Mouse (Mus musculus) thymus, postnatal 4 days (tissue): ENCODE measurements around the gene Cyp2c69.
"Not testable (repeated sequence)": the region's sequence is repeated elsewhere in the genome, so short reads cannot be mapped to it uniquely, and the experiment has no call there.

Source experiments
- DNase-seq: peaks from one replicate; pipeline ENCODE4 v3.0.0; 2021

The Cyp2c69 gene

GRCm38 (mm10) chr19:39886699-39887098 lies at the start of gene Cyp2c69:
Gene Cyp2c69 (minus strand): TSS chr19:39886799.
- not testable (repeated sequence) for DNase-seq

GRCm38 (mm10) chr19:39935396-39935795 lies 48.8 kb upstream of the Cyp2c69 start:
- DNase-seq: no peak

DNA sequence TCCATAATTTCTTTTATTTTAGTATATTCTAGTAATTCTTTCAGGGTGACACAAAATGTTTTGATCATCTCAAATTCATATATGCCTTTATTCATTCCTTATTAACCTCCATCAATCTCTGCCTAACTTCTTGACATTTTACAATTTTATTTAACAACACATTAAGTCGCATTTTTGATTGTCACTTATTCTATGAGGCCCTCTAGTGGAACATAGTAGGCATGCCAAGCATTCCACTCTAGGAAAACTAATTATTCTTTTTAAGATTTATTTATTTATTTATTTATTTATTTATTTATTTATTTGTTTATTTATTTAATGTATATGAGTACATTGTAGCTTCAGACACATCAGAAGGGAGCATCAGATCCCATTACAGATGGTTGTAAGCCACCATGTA lies 43.4 kb upstream of the Cyp2c69 start:
- DNase-seq: no peak

DNA sequence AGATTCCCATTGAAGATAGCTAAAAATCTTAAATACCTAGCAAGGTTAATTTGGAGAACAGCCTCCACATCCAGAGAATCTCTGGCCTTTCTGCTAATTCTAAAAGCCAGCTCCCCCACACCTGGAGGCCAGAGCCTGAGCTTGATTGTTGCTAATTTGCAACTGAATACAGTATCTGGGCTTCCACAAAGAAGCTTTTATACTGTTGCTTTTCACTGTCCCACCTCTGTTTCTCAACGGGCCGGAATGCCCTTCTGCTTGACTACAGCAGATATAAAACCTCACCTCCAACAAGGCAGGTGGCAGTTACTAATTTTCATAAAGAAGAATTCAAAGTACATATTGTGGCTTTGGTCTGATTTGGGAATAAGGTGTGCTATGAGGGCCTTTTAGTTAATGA lies 15.1 kb upstream of the Cyp2c69 start:
- no peak for DNase-seq

- DNase-seq: not testable (repeated sequence)
Observed at GRCm38 (mm10) chr19:39890079-39890478, 3.5 kb upstream of the Cyp2c69 start.

DNA sequence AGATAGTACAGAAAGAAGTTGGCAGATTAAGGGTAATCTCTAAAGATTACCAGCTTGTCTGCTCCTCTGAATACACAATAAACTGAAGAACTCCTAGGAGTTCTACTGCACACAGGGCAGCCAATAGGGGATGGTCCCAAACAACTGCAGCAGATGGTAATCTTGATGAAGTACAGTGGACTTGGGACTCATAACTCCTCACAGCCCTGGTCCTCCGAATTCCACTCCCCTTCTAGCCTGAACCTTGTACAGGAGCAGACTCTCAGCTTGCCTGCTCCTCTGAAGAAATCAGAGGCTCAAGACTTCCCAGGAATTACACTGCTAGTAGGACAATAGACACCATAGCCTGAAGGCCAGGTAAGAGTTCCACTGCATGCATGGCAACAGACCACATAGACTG lies 20.5 kb downstream of the Cyp2c69 start:
- no peak for DNase-seq

DNA sequence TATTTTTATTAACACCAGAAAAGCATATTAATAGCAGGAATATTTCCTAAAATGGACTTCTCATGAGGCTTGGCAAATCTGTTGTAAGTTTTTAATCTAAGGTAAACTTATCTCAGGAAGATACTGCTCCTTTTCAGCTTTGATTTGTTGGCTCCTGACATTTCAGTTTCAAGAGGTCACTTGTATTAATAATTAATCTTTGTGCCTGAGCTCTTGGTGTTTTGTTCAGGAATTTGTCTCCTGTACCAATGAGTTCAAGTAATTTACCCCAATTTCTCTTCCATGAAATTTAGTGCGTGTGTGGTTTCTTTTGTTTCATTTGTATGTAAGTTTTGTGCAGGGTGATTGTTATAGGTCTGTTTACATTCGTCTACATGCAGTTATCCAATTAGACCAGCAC lies 65.7 kb downstream of the Cyp2c69 start:
- not testable (repeated sequence) for DNase-seq

DNA sequence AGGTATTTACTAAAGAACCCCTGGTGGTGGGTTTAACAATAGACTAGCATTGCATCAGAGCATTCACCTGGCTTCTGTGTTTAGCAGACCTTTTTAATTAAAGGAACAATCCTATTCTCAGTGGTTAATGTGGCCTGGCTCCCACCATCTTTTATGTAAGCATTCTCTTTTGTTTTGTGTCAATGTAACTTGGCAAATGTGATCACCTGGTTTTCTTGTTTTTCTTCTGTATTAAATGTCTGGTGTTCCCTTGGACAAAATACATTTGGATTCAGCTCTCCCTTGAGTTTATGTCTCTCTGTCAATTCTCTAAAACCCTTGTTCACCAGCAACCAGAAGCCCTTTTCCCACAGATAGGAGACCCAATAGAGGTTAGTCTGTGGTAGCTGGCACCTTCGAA lies 70.2 kb downstream of the Cyp2c69 start:
- DNase-seq: not testable (repeated sequence)

- not testable (repeated sequence) for DNase-seq
Observed at GRCm38 (mm10) chr19:39815991-39816390, 70.6 kb downstream of the Cyp2c69 start.

- not testable (repeated sequence) for DNase-seq
Observed at GRCm38 (mm10) chr19:39812714-39813113, 73.9 kb downstream of the Cyp2c69 start, which contains the start of gene Cyp2c40. Gene Cyp2c40 (minus strand): TSS chr19:39812814.
